8 mouse cellular contexts compared by ENCODE assay signal in the genomic region with DNA sequence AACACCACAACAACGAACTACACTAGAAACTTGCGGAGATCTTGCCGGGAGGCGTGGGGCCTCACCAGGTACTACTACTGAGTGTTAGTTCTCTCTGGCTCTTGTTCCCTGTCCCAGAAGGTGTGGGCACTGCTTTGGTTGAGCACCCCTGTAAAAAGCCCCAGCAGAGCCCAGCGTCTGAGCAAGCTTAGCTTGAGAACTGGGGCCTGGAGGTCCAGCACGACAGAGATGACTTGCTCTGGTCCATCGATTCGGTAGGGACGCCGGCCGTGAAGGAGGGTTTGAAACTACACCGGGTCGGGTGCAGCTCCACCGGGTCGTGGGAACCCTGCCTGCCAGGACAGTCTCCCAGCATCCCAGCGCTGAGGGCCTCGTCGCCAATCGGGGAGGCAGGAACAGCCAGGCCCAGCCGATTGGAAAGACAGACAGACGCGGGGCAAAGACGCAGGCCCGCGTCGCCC. TPM values are rescaled to one million over a fixed set of nuclear protein-coding genes. Genes with fewer than 3 reads are reported as not detected.
DNase-seq lines count a peak whose midpoint lies in the region; ATAC-seq and TF ChIP-seq lines count a peak whose summit lies in the region.

No protein-coding gene starts in this region.

- no peak; the same call in 1 of the 2 replicates for ATAC-seq in hindbrain, embryonic 12.5 days (ENCODE audit: low FRiP score)
- no peak for ATAC-seq in liver, embryonic 16.5 days (ENCODE audit: low read depth)
- ATAC-seq in stomach, postnatal 0 days (ENCODE audit: low FRiP score, low TSS enrichment), result no peak
- no peak for ATAC-seq in granulocyte monocyte progenitor cell, adult 5-6 weeks (replicated peaks; ENCODE audit: poor library complexity, severe bottlenecking)

- peak overlapping the region; percentile 95 for H3K9ac ChIP-seq in hindbrain, embryonic 12.5 days
- peak overlapping the region; percentile 8 for H3K9ac ChIP-seq in liver, embryonic 16.5 days (ENCODE audit: low read depth, low read length)
- H3K9ac ChIP-seq in stomach, postnatal 0 days (ENCODE audit: low read length), result peak overlapping the region; percentile 87

- under 1% methylated on average over 26 of the region's 26 CpGs for WGBS in hindbrain, embryonic 12.5 days
- WGBS in liver, embryonic 16.5 days (ENCODE audit: insufficient replicate concordance), result 4% methylated on average over 26 of the region's 26 CpGs
- WGBS in stomach, postnatal 0 days, result 0% methylated on average over 26 of the region's 26 CpGs

- peaks cover 4% of the 10 kb centered on the region; the same call in 1 of the 2 replicates for H3K36me3 ChIP-seq in hindbrain, embryonic 12.5 days
- H3K36me3 ChIP-seq in liver, embryonic 16.5 days (ENCODE audit: control insufficient read depth, insufficient read depth), result no peaks in the 10 kb centered on the region
- H3K36me3 ChIP-seq in stomach, postnatal 0 days (ENCODE audit: control insufficient read depth, insufficient read depth, low read length), result no peaks in the 10 kb centered on the region

- no peak for TF ChIP-seq EP300 in stomach, postnatal 0 days (optimal IDR thresholded peaks at IDR 0.05)

- no peaks in the 10 kb centered on the region for H3K27me3 ChIP-seq in hindbrain, embryonic 12.5 days
- peaks cover 35% of the 10 kb centered on the region for H3K27me3 ChIP-seq in liver, embryonic 16.5 days (ENCODE audit: control insufficient read depth, insufficient read depth, low read depth, low read length)
- no peaks in the 10 kb centered on the region for H3K27me3 ChIP-seq in stomach, postnatal 0 days (ENCODE audit: control insufficient read depth, insufficient read depth, low read length)

- peaks cover 5% of the 10 kb centered on the region for H3K4me1 ChIP-seq in cortical plate, adult 2 months (ENCODE audit: control insufficient read depth, insufficient read depth, low read length)
- H3K4me1 ChIP-seq in hindbrain, embryonic 12.5 days, result peaks cover 70% of the 10 kb centered on the region
- H3K4me1 ChIP-seq in liver, embryonic 16.5 days (ENCODE audit: control insufficient read depth, low read depth, low read length), result peaks cover 25% of the 10 kb centered on the region
- H3K4me1 ChIP-seq in stomach, postnatal 0 days (replicated peaks; ENCODE audit: control insufficient read depth, insufficient read depth), result peaks cover 24% of the 10 kb centered on the region

- no peaks in the 10 kb centered on the region for H3K9me3 ChIP-seq in hindbrain, embryonic 12.5 days (replicated peaks)
- no peaks in the 10 kb centered on the region for H3K9me3 ChIP-seq in liver, embryonic 16.5 days (replicated peaks; ENCODE audit: control insufficient read depth, low read length)
- no peaks in the 10 kb centered on the region for H3K9me3 ChIP-seq in stomach, postnatal 0 days (ENCODE audit: control insufficient read depth, low read length)

- TF ChIP-seq POLR2A in cortical plate, adult 2 months (IDR thresholded peaks at IDR 0.05; ENCODE audit: extremely low read depth, insufficient read depth, low read length), result no peak

- H3K27ac ChIP-seq in cortical plate, adult 2 months (ENCODE audit: insufficient read depth, low read length), result peak overlapping the region; percentile 95
- peak overlapping the region; percentile 96 for H3K27ac ChIP-seq in hindbrain, embryonic 12.5 days
- peak overlapping the region; percentile 92 for H3K27ac ChIP-seq in liver, embryonic 16.5 days (ENCODE audit: low read length)
- peak overlapping the region; percentile 95 for H3K27ac ChIP-seq in stomach, postnatal 0 days (replicated peaks)

- no peak for TF ChIP-seq CTCF in cortical plate, adult 2 months (IDR thresholded peaks at IDR 0.05; ENCODE audit: extremely low read depth, insufficient read depth, low read length)
- no peak for TF ChIP-seq CTCF in stomach, postnatal 0 days (IDR thresholded peaks at IDR 0.05; ENCODE audit: low read depth)

- peak overlapping the region; percentile 93 for H3K4me2 ChIP-seq in hindbrain, embryonic 12.5 days (replicated peaks)
- peak overlapping the region; percentile 54 for H3K4me2 ChIP-seq in liver, embryonic 16.5 days (ENCODE audit: low read depth, low read length)
- peak overlapping the region; percentile 83 for H3K4me2 ChIP-seq in stomach, postnatal 0 days (replicated peaks; ENCODE audit: low read depth)

- H3K4me3 ChIP-seq in cortical plate, adult 2 months (ENCODE audit: insufficient read depth, low read length), result peak overlapping the region; percentile 45
- peak overlapping the region; percentile 80 for H3K4me3 ChIP-seq in hindbrain, embryonic 12.5 days
- peak overlapping the region; percentile 62 for H3K4me3 ChIP-seq in liver, embryonic 16.5 days (ENCODE audit: low read depth, low read length)
- H3K4me3 ChIP-seq in stomach, postnatal 0 days (ENCODE audit: low read depth, low read length), result peak overlapping the region; percentile 88

- DNase-seq in kidney, adult 9 months, result peak; percentile 55
- no peak for DNase-seq in kidney, adult 8-10 months
- DNase-seq in stomach, postnatal 0 days (ENCODE audit: low spot score), result no peak
- no peak for DNase-seq in ovary, adult 18-20 months (ENCODE audit: low spot score)

RNA-seq across cellular contexts. Expression of a gene that starts 0.5 kb away (rescaled TPM):
- 51.0 and 52.9 TPM in 2 replicates for polyA plus RNA-seq in cortical plate, adult 2 months (2012; rRNA removed)
- 167 and 169 TPM in 2 replicates for polyA plus RNA-seq in hindbrain, embryonic 12.5 days (2016; fragmentation: Nextera tagmentation; extraction: Ambion mirVana)
- 26.2 and 31.9 TPM in 2 replicates for polyA plus RNA-seq in liver, embryonic 16.5 days (2015; fragmentation: Nextera tagmentation; extraction: Ambion mirVana)
- 75.2 and 85.9 TPM in 2 replicates for polyA plus RNA-seq in stomach, postnatal 0 days (2015; fragmentation: Nextera tagmentation; extraction: Ambion mirVana)
- total RNA-seq in granulocyte monocyte progenitor cell, adult 5-6 weeks (2014; fragmentation: Nextera tagmentation), result 19.1 and 23.4 TPM in 2 replicates
- total RNA-seq in granulocyte monocyte progenitor cell, adult 5-6 weeks (2017), result 11.0 and 14.7 TPM in 2 replicates

RNA-seq across cellular contexts. Expression of a gene that starts 16.2 kb away (rescaled TPM):
- 137 and 148 TPM in 2 replicates for polyA plus RNA-seq in cortical plate, adult 2 months (2012; rRNA removed)
- 54.6 and 57.7 TPM in 2 replicates for polyA plus RNA-seq in hindbrain, embryonic 12.5 days (2016; fragmentation: Nextera tagmentation; extraction: Ambion mirVana)
- polyA plus RNA-seq in liver, embryonic 16.5 days (2015; fragmentation: Nextera tagmentation; extraction: Ambion mirVana), result 2.7 and 3.8 TPM in 2 replicates
- polyA plus RNA-seq in stomach, postnatal 0 days (2015; fragmentation: Nextera tagmentation; extraction: Ambion mirVana), result 4.1 and 5.3 TPM in 2 replicates
- 4.3 and 6.1 TPM in 2 replicates for total RNA-seq in granulocyte monocyte progenitor cell, adult 5-6 weeks (2014; fragmentation: Nextera tagmentation)
- total RNA-seq in granulocyte monocyte progenitor cell, adult 5-6 weeks (2017), result 2.5 and 4.7 TPM in 2 replicates

RNA-seq across cellular contexts. Expression of a gene that starts 30.7 kb away (rescaled TPM):
- polyA plus RNA-seq in cortical plate, adult 2 months (2012; rRNA removed), result 91.5 and 93.7 TPM in 2 replicates
- polyA plus RNA-seq in hindbrain, embryonic 12.5 days (2016; fragmentation: Nextera tagmentation; extraction: Ambion mirVana), result 39.0 and 41.9 TPM in 2 replicates
- 0.83 and 0.97 TPM in 2 replicates for polyA plus RNA-seq in liver, embryonic 16.5 days (2015; fragmentation: Nextera tagmentation; extraction: Ambion mirVana)
- polyA plus RNA-seq in stomach, postnatal 0 days (2015; fragmentation: Nextera tagmentation; extraction: Ambion mirVana), result 1.8 and 2.1 TPM in 2 replicates
- total RNA-seq in granulocyte monocyte progenitor cell, adult 5-6 weeks (2014; fragmentation: Nextera tagmentation), result not detected in 2 replicates
- not detected in 2 replicates for total RNA-seq in granulocyte monocyte progenitor cell, adult 5-6 weeks (2017)

RNA-seq across cellular contexts. Expression of a gene that starts 31.2 kb away (rescaled TPM):
- 119 and 135 TPM in 2 replicates for polyA plus RNA-seq in cortical plate, adult 2 months (2012; rRNA removed)
- 62.3 and 65.2 TPM in 2 replicates for polyA plus RNA-seq in hindbrain, embryonic 12.5 days (2016; fragmentation: Nextera tagmentation; extraction: Ambion mirVana)
- polyA plus RNA-seq in liver, embryonic 16.5 days (2015; fragmentation: Nextera tagmentation; extraction: Ambion mirVana), result 15.5 and 16.4 TPM in 2 replicates
- polyA plus RNA-seq in stomach, postnatal 0 days (2015; fragmentation: Nextera tagmentation; extraction: Ambion mirVana), result 16.2 and 17.2 TPM in 2 replicates
- 9.2 and 10.5 TPM in 2 replicates for total RNA-seq in granulocyte monocyte progenitor cell, adult 5-6 weeks (2014; fragmentation: Nextera tagmentation)
- total RNA-seq in granulocyte monocyte progenitor cell, adult 5-6 weeks (2017), result 5.8 and 6.4 TPM in 2 replicates

RNA-seq across cellular contexts. Expression of a gene that starts 39.6 kb away (rescaled TPM):
- polyA plus RNA-seq in cortical plate, adult 2 months (2012; rRNA removed), result 21.0 and 22.3 TPM in 2 replicates
- 10.0 and 11.4 TPM in 2 replicates for polyA plus RNA-seq in hindbrain, embryonic 12.5 days (2016; fragmentation: Nextera tagmentation; extraction: Ambion mirVana)
- 1.1 and 1.9 TPM in 2 replicates for polyA plus RNA-seq in liver, embryonic 16.5 days (2015; fragmentation: Nextera tagmentation; extraction: Ambion mirVana)
- 3.1 and 3.2 TPM in 2 replicates for polyA plus RNA-seq in stomach, postnatal 0 days (2015; fragmentation: Nextera tagmentation; extraction: Ambion mirVana)
- not detected in 2 replicates for total RNA-seq in granulocyte monocyte progenitor cell, adult 5-6 weeks (2014; fragmentation: Nextera tagmentation)
- total RNA-seq in granulocyte monocyte progenitor cell, adult 5-6 weeks (2017), result 0.93 TPM in 1 of 2 replicates, not detected in the other

Comparison
In these comparisons a context has a peak if more than half of its experiments do, and no peak if none do; other contexts are left out.
1. H3K9ac ChIP-seq: peak in every context shown above with its lines; median percentile 95 in hindbrain, embryonic 12.5 days; 87 in stomach, postnatal 0 days; 8 in liver, embryonic 16.5 days.
2. RNA of a gene that starts 30.7 kb away (polyA plus RNA-seq): 91.5 to 93.7 TPM in cortical plate, adult 2 months and 39.0 to 41.9 TPM in hindbrain, embryonic 12.5 days; 1.8 to 2.1 TPM in stomach, postnatal 0 days and 0.83 to 0.97 TPM in liver, embryonic 16.5 days; every median in the first group is over 10 times any median in the second.
3. Peak in every context shown above with its lines, with median percentiles within 50 percentile points of each other: H3K27ac ChIP-seq, H3K4me3 ChIP-seq and H3K4me2 ChIP-seq.